Mouse (Mus musculus) hindbrain, embryonic 10.5 days (tissue): ENCODE data around the gene Ctnna3. TPM values are rescaled to one million over a fixed set of nuclear protein-coding genes. Genes with fewer than 3 reads are reported as not detected.

Source experiments
- DNase-seq: peaks from one replicate; pipeline ENCODE4 v3.0.0-alpha.2; 2017; ENCODE audit warnings: low spot score
- H3K27ac ChIP-seq: fragments of 300-500 bp; sonication (generic); 2 replicates; pipeline ENCODE4 v1.5.1; 2016; ENCODE audit warnings: mild to moderate bottlenecking, moderate library complexity
- H3K27me3 ChIP-seq: fragments of 300-500 bp; sonication (generic); 2 replicates; pipeline ENCODE4 v1.6.1; 2016; ENCODE audit warnings: mild to moderate bottlenecking; ENCODE audit not compliant: poor library complexity, insufficient read depth, severe bottlenecking
- H3K36me3 ChIP-seq: fragments of 300-500 bp; sonication (generic); 2 replicates; pipeline ENCODE4 v1.6.1; 2016; ENCODE audit warnings: mild to moderate bottlenecking, moderate library complexity
- H3K4me1 ChIP-seq: fragments of 300-500 bp; sonication (generic); replicated peaks from 2 replicates; pipeline ENCODE4 v1.6.1; 2016; ENCODE audit warnings: mild to moderate bottlenecking
- H3K4me3 ChIP-seq: fragments of 300-500 bp; sonication (generic); 2 replicates; pipeline ENCODE4 v1.5.1; 2016; ENCODE audit warnings: mild to moderate bottlenecking, moderate library complexity
- H3K9me3 ChIP-seq: fragments of 300-500 bp; sonication (generic); 2 replicates; pipeline ENCODE4 v1.6.1; 2016; ENCODE audit warnings: mild to moderate bottlenecking, moderate library complexity
- WGBS: fragments of 180-500 bp; shearing (Covaris S2); methylation state at CpG from one replicate; pipeline ENCODE4 v1.1.7; 2016; 5-methylcytosine and 5-hydroxymethylcytosine counted together
- polyA plus RNA-seq: library from polyadenylated mRNA; unstranded; fragments of >200 nt; fragmentation: Nextera tagmentation; extraction: Ambion mirVana; gene quantifications from 2 replicates; pipeline ENCODE4 v1.2.1, GENCODE M21; 2016

Ctnna3 gene
- polyA plus RNA-seq, 1 experiment from 2014 or later: 0.21 TPM

- H3K4me3 ChIP-seq: no peak overlapping the region
- no peaks in the 10 kb centered on the region for H3K9me3 ChIP-seq
- DNase-seq: no peak
- no peaks in the 10 kb centered on the region for H3K36me3 ChIP-seq
- no peak overlapping the region for H3K27ac ChIP-seq
- 84% methylated on average over 17 of the region's 17 CpGs for WGBS
- no peaks in the 10 kb centered on the region for H3K27me3 ChIP-seq
- H3K4me1 ChIP-seq: no peaks in the 10 kb centered on the region
Observed at GRCm38 (mm10) chr10:64039760-64040535, 610.0 kb downstream of the Ctnna3 start.

GRCm38 (mm10) chr10:64041218-64041617 is 611.3 kb downstream of the Ctnna3 start:
- H3K27me3 ChIP-seq: no peaks in the 10 kb centered on the region
- DNase-seq: no peak
- no peak overlapping the region for H3K27ac ChIP-seq
- H3K4me3 ChIP-seq: no peak overlapping the region
- WGBS: 97% methylated on average over 7 of the region's 7 CpGs
- H3K9me3 ChIP-seq: no peaks in the 10 kb centered on the region
- H3K36me3 ChIP-seq: no peaks in the 10 kb centered on the region
- H3K4me1 ChIP-seq: no peaks in the 10 kb centered on the region

- DNase-seq: no peak
- Histone ChIP-seq H3K36me3 (no peaks in the 10 kb centered on the region), H3K4me1 (no peaks in the 10 kb centered on the region), H3K9me3 (no peaks in the 10 kb centered on the region), H3K27me3 (no peaks in the 10 kb centered on the region), H3K4me3 (no peak overlapping the region), H3K27ac (no peak overlapping the region)
- 82% methylated on average over 11 of the region's 11 CpGs for WGBS
Observed at GRCm38 (mm10) chr10:64041892-64042291, 612.0 kb downstream of the Ctnna3 start.

GRCm38 (mm10) chr10:64049151-64049550 is 619.3 kb downstream of the Ctnna3 start:
- whole genome bisulfite sequencing: 89% methylated on average over 6 of the region's 6 CpGs
- Histone ChIP-seq H3K36me3 (no peaks in the 10 kb centered on the region), H3K27me3 (no peaks in the 10 kb centered on the region), H3K9me3 (no peaks in the 10 kb centered on the region), H3K27ac (no peak overlapping the region), H3K4me1 (no peaks in the 10 kb centered on the region), H3K4me3 (no peak overlapping the region)
- DNase-seq: no peak

GRCm38 (mm10) chr10:64049946-64050345 is 620.0 kb downstream of the Ctnna3 start:
- WGBS: 84% methylated on average over 6 of the region's 6 CpGs

GRCm38 (mm10) chr10:64063704-64064103 is 633.8 kb downstream of the Ctnna3 start:
- H3K9me3 ChIP-seq: no peaks in the 10 kb centered on the region
- H3K27me3 ChIP-seq: no peaks in the 10 kb centered on the region
- H3K27ac ChIP-seq: no peak overlapping the region
- no peak overlapping the region for H3K4me3 ChIP-seq
- no peak for DNase-seq
- H3K36me3 ChIP-seq: no peaks in the 10 kb centered on the region
- H3K4me1 ChIP-seq: no peaks in the 10 kb centered on the region
- 95% methylated on average over 9 of the region's 9 CpGs for WGBS

More at GRCm38 (mm10) chr10:64049946-64050345, 620.0 kb downstream of the Ctnna3 start:
- no peak overlapping the region for H3K4me3 ChIP-seq
- H3K9me3 ChIP-seq: no peaks in the 10 kb centered on the region
- H3K4me1 ChIP-seq: no peaks in the 10 kb centered on the region
- no peak overlapping the region for H3K27ac ChIP-seq
- no peaks in the 10 kb centered on the region for H3K36me3 ChIP-seq
- H3K27me3 ChIP-seq: no peaks in the 10 kb centered on the region
- DNase-seq: no peak

GRCm38 (mm10) chr10:64075944-64076343 is 646.0 kb downstream of the Ctnna3 start:
- no peaks in the 10 kb centered on the region for H3K27me3 ChIP-seq
- H3K4me1 ChIP-seq: no peaks in the 10 kb centered on the region; the same call in 1 of the 2 replicates
- 43% methylated on average over 5 of the region's 5 CpGs for WGBS
- H3K36me3 ChIP-seq: no peaks in the 10 kb centered on the region
- no peak for DNase-seq
- H3K9me3 ChIP-seq: no peaks in the 10 kb centered on the region
- no peak overlapping the region for H3K27ac ChIP-seq
- H3K4me3 ChIP-seq: no peak overlapping the region

- no peaks in the 10 kb centered on the region for H3K36me3 ChIP-seq
- H3K4me3 ChIP-seq: no peak overlapping the region
- H3K27me3 ChIP-seq: no peaks in the 10 kb centered on the region
- H3K4me1 ChIP-seq: no peaks in the 10 kb centered on the region; the same call in 1 of the 2 replicates
- DNase-seq: no peak
- WGBS: 61% methylated on average over 10 of the region's 10 CpGs
- H3K9me3 ChIP-seq: no peaks in the 10 kb centered on the region
- H3K27ac ChIP-seq: no peak overlapping the region
Observed at GRCm38 (mm10) chr10:64076410-64077052, 646.6 kb downstream of the Ctnna3 start.

GRCm38 (mm10) chr10:64082345-64082744 is 652.4 kb downstream of the Ctnna3 start:
- no peaks in the 10 kb centered on the region for H3K36me3 ChIP-seq
- no peak for DNase-seq
- WGBS: 88% methylated on average over 3 of the region's 3 CpGs
- peaks cover 12% of the 10 kb centered on the region for H3K4me1 ChIP-seq
- no peak overlapping the region for H3K4me3 ChIP-seq
- no peaks in the 10 kb centered on the region; the same call in 1 of the 2 replicates for H3K27me3 ChIP-seq
- H3K9me3 ChIP-seq: no peaks in the 10 kb centered on the region
- H3K27ac ChIP-seq: no peak overlapping the region

- Histone ChIP-seq H3K27ac (no peak overlapping the region), H3K4me1 (peaks cover 25% of the 10 kb centered on the region), H3K36me3 (no peaks in the 10 kb centered on the region), H3K4me3 (no peak overlapping the region), H3K9me3 (no peaks in the 10 kb centered on the region), H3K27me3 (peaks cover 11% of the 10 kb centered on the region)
- WGBS: 53% methylated on average over 11 of the region's 11 CpGs
- DNase-seq: peak; percentile 10
Observed at GRCm38 (mm10) chr10:64083813-64084212, 653.9 kb downstream of the Ctnna3 start.

- DNase-seq: no peak
- Histone ChIP-seq H3K27ac (no peak overlapping the region), H3K27me3 (peaks cover 17% of the 10 kb centered on the region), H3K4me1 (peaks cover 31% of the 10 kb centered on the region), H3K36me3 (no peaks in the 10 kb centered on the region), H3K9me3 (no peaks in the 10 kb centered on the region), H3K4me3 (no peak overlapping the region)
- 45% methylated on average over 4 of the region's 4 CpGs for WGBS
Observed at GRCm38 (mm10) chr10:64084465-64084864, 654.6 kb downstream of the Ctnna3 start.

GRCm38 (mm10) chr10:64086183-64086566 is 656.3 kb downstream of the Ctnna3 start:
- Histone ChIP-seq H3K27me3 (peaks cover 22% of the 10 kb centered on the region), H3K27ac (0 out of 2 replicates have a peak overlapping the region, but pooled peaks have one; percentile 59), H3K9me3 (no peaks in the 10 kb centered on the region), H3K4me3 (peak overlapping the region; percentile 58), H3K4me1 (peaks cover 34% of the 10 kb centered on the region), H3K36me3 (no peaks in the 10 kb centered on the region)
- WGBS: 62% methylated on average over 16 of the region's 16 CpGs
- no peak for DNase-seq
